Mouse (Mus musculus): ENCODE measurements at regions not wholly inside any gene's neighbourhood (a gene's known extent, or its start where the extent isn't known, plus 50 kb on each side); places are given as distances from the start of the nearest gene placed in this dataset.
A peak's percentile ranks its signal among the peaks of the same experiment; 100 is the strongest.

DNA sequence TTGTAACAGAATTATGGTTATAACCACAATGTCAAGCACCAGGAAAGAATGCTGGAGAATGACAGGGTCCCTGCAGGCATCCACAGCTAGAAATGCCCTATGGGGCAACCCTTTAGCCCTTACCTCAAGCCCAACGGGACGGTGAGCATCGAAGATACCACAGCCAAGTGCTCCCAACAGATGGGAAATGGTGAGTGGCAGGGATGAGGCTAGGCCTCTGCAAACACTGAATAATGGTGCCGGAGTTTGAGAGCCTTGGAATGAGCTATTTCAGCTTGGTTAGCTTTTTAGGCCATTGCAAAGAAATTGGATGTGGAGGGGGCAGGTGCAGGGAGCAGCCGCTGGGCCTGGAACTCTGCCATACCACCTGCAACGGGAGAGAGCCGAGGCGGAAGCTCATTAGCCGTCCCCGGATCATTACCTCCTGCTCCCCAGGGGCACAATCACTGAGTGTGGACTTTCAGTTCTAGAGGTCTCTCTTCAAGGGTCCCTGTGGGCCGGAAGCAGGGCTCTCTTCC, 117.9 kb downstream of the Usp31 start:
- peak; percentile 63 for DNase-seq (ENCODE audit: low spot score)

DNA sequence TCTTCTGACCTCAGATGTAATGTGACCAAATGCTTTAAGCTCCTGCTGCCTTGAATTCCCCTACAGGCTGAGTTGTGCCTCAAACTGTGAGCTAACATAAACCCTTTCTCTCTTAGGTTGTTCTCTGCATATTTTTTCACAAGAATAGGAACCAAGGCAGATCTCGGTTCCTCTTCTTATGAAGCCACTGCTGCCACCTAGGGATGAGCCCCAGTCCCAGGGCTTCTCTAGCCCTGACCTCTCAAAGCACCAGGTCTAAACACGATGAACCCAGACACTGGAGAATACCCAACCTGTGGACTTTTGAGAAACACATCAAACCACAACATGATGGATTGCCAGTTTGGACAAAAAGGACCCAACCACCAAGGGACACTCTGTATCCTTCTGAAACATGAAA, 119.3 kb downstream of the Usp31 start:
- DNase-seq (ENCODE audit: low spot score), result no peak

DNA sequence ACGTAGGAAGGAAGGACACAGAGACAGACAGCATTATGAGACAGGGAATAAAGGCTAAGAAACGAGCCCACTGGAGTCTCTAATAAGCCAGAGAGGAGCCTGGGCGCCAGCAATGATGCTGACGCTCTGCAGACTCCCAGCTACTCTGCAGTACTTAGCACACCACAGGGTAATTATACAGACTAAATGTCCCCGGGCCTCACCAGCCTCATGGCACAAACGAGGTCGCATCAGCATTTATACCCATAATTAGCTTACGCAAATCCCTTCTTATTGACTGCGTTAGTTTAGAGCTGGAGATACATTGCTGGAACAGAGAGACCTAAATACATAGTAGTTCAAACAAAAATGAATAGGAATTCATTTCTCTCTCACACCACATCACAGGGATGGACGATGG, 121.3 kb downstream of the Usp31 start:
- no peak for DNase-seq (ENCODE audit: low spot score)

GRCm38 (mm10) chr7:121579497-121579896, 127.6 kb downstream of the Usp31 start:
- no peak for DNase-seq (ENCODE audit: low spot score)

DNA sequence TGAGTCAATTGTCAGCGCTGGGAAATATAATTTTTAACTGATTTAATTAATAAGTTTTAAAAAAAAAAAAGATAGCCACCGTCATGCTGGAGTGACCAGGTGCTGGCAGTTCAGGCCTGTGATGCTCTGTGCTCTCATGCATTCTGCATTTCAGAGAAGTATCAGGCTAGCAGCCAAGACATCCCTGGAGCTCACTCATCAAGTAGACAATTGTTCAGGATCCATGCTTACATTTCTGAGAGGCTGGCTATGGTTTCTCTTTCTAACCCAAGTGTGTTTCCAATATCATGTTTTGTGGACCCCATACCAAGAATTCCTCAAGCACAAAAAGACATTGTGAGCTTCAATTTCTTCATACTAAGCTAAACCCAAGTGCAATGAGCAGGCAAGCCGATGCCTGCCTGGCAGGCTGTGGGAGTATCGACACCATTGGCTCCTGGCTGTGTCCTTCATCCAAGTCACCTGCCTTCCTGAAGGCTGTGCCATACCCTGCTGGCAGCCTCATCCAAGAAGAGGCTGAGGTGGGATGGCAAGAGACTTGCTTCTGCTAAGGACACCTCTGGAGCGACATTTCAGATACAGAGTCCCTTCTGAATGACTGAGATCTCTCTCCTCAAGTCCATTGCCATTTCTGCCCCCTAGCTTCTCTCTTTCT, 134.2 kb downstream of the Usp31 start:
- DNase-seq (ENCODE audit: low spot score), result no peak

DNA sequence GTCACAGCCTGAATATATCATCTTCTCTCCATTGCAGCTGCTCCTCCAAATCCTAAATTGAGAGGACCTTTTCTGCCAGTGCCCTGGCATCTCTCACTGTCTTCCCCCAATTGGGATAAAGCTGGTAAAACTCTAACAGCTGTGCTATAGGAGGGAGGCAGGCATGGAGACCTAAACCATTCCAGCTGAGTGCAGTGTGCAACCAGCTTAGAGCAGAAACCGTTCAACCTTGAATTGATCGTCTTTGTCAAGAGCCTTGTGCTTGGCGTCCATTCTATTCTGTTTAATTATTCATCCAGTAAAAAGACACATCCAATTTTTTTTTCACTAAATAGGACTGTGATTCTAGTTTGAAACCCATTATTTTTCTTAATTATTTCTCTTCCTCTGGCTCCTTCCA, 135.3 kb downstream of the Usp31 start:
- no peak for DNase-seq (ENCODE audit: low spot score)

DNA sequence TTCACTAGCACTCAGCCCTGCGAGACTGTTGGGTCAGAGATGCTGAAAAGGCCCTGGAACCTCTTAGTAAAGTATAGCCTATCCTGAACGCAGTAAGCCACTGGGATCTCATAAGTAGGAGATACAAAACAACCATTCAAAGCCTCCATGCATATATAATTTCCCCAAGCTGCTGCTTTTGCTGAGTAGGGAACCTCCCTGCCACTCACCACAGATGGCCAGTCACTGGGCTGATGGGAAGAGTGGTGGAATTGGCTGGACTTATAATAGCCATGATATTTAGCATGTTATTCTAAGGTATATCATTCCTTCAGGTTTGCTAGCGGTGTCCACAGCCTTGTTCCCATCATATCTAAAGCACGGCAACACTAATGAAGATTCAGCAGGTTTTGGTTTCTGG, 135.8 kb downstream of the Usp31 start:
- DNase-seq (ENCODE audit: low spot score), result no peak

- DNase-seq (ENCODE audit: low spot score), result no peak
Measured at GRCm38 (mm10) chr7:121569248-121569647, 137.8 kb downstream of the Usp31 start.

DNA sequence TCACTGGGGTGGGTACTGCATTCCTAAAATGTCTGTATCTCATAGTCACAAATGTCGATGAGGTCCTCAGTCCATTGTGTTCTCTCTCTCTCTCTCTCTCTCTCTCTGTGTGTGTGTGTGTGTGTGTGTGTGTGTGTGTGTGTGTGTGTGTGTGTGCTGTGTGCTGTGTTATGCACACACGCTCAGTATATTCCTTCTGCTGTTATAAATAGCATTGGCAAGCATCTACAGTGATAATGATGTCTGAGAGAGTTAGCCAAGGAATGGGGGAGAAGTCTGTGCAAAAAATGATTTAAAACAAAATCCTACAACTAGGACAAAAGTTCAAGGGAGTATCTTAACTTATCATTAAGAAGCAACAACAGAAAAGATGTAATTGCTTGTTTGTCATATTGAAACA, 139.0 kb downstream of the Usp31 start:
- no peak for DNase-seq (ENCODE audit: low spot score)

GRCm38 (mm10) chr7:121563526-121563925, 143.5 kb downstream of the Usp31 start:
- no peak for DNase-seq (ENCODE audit: low spot score)

DNA sequence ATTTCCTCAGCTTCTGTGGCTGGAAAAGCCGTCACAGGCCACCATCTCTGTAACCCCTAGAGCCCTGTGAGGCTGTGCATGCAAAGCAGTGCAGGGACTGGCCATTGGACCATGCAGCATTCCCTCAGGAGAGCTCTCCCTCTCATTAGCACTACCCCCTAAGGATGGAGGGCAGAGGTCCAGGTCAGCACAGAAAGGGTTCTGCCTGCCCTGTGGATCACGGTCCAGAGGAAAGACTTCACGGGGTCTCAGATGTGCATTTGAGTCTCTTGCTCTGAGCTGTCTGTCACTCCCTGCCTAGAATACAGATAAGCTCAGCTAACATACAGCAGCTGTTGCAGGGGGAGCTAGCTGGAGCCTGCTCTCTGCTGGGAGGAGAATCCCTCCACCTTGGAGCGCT, 151.6 kb downstream of the Usp31 start:
- no peak for DNase-seq (ENCODE audit: low spot score)
